Mouse (Mus musculus): ENCODE measurements around the gene Ybx1. TPM values are rescaled to one million over a fixed set of nuclear protein-coding genes. Genes with fewer than 3 reads are reported as not detected.
A peak's percentile ranks its signal among the peaks of the same experiment; 100 is the strongest.

Gene Ybx1
- polyA plus RNA-seq (2015; fragmentation: Nextera tagmentation; extraction: Ambion mirVana), result 488 and 527 TPM in 2 replicates

- Histone ChIP-seq H3K9me3 (no peaks in the 10 kb centered on the region), H3K27ac (peak within 1 kb of the TSS; percentile 95), H3K4me3 (peak within 1 kb of the TSS; percentile 79), H3K9ac (peak within 1 kb of the TSS; percentile 86), H3K4me2 (peak within 1 kb of the TSS; percentile 61), H3K27me3 (no peaks in the 10 kb centered on the region), H3K4me1 (peaks cover 14% of the 10 kb centered on the region), H3K36me3 (0 out of 2 replicates have a peak, but pooled peaks cover 8% of the 10 kb centered on the region)
- under 1% methylated on average over 61 of the region's 61 CpGs for WGBS
- ATAC-seq (ENCODE audit: insufficient number of reproducible peaks, low FRiP score, low TSS enrichment, low read depth), result peak; percentile 99
Observed at GRCm38 (mm10) chr4:119294415-119295133, at the start of gene Ybx1. TSS of gene Ybx1 (minus strand) at chr4:119294604.

- Histone ChIP-seq H3K9me3 (no peaks in the 10 kb centered on the region), H3K4me3 (peak overlapping the region; percentile 16; the same call in 1 of the 2 replicates), H3K27me3 (no peaks in the 10 kb centered on the region), H3K9ac (no peak overlapping the region), H3K4me2 (0 out of 2 replicates have a peak overlapping the region, but pooled peaks have one; percentile 20), H3K4me1 (peaks cover 3% of the 10 kb centered on the region; the same call in 1 of the 2 replicates), H3K27ac (no peak overlapping the region), H3K36me3 (no peaks in the 10 kb centered on the region)
- 1% methylated on average over 10 of the region's 10 CpGs for WGBS
- ATAC-seq (ENCODE audit: insufficient number of reproducible peaks, low FRiP score, low TSS enrichment, low read depth), result no peak
Observed at GRCm38 (mm10) chr4:119338861-119339361, 44.5 kb upstream of the Ybx1 start.

- Histone ChIP-seq H3K4me2 (0 out of 2 replicates have a peak overlapping the region, but pooled peaks have one; percentile 20), H3K27ac (no peak overlapping the region), H3K27me3 (no peaks in the 10 kb centered on the region), H3K4me1 (peaks cover 3% of the 10 kb centered on the region; the same call in 1 of the 2 replicates), H3K9me3 (no peaks in the 10 kb centered on the region), H3K4me3 (peak overlapping the region; percentile 16; the same call in 1 of the 2 replicates), H3K9ac (no peak overlapping the region), H3K36me3 (no peaks in the 10 kb centered on the region)
- ATAC-seq (ENCODE audit: insufficient number of reproducible peaks, low FRiP score, low TSS enrichment, low read depth), result no peak
- WGBS, result 64% methylated on average over 4 of the region's 4 CpGs
Observed at GRCm38 (mm10) chr4:119338422-119338821, 44.0 kb upstream of the Ybx1 start.

GRCm38 (mm10) chr4:119333487-119333886, 39.1 kb upstream of the Ybx1 start:
- Histone ChIP-seq H3K27me3 (no peaks in the 10 kb centered on the region; the same call in 1 of the 2 replicates), H3K9ac (no peak overlapping the region), H3K4me3 (no peak overlapping the region), H3K27ac (no peak overlapping the region), H3K4me2 (no peak overlapping the region), H3K4me1 (no peaks in the 10 kb centered on the region), H3K36me3 (no peaks in the 10 kb centered on the region), H3K9me3 (no peaks in the 10 kb centered on the region)
- ATAC-seq (ENCODE audit: insufficient number of reproducible peaks, low FRiP score, low TSS enrichment, low read depth), result no peak
- 94% methylated on average over 6 of the region's 6 CpGs for WGBS

- H3K36me3 ChIP-seq, result peaks cover 27% of the 10 kb centered on the region
- H3K9ac ChIP-seq, result 0 out of 2 replicates have a peak overlapping the region, but pooled peaks have one; percentile 32
- no peaks in the 10 kb centered on the region for H3K9me3 ChIP-seq
- H3K27me3 ChIP-seq, result no peaks in the 10 kb centered on the region
- peak overlapping the region; percentile 71 for H3K4me3 ChIP-seq
- H3K4me2 ChIP-seq, result peak overlapping the region; percentile 90
- peaks cover 15% of the 10 kb centered on the region for H3K4me1 ChIP-seq
- 0 out of 2 replicates have a peak, but pooled peaks have one; percentile 26 for ATAC-seq (ENCODE audit: insufficient number of reproducible peaks, low FRiP score, low TSS enrichment, low read depth)
- peak overlapping the region; percentile 88 for H3K27ac ChIP-seq
- 26% methylated on average over 10 of the region's 10 CpGs for WGBS
Observed at GRCm38 (mm10) chr4:119320896-119321550, 26.6 kb upstream of the Ybx1 start.

- Histone ChIP-seq H3K9ac (peak within 1 kb of the TSS; percentile 51), H3K9me3 (no peaks in the 10 kb centered on the region), H3K27ac (peak within 1 kb of the TSS; percentile 88), H3K4me3 (peak within 1 kb of the TSS; percentile 71), H3K4me1 (peaks cover 15% of the 10 kb centered on the region), H3K27me3 (no peaks in the 10 kb centered on the region), H3K36me3 (peaks cover 34% of the 10 kb centered on the region), H3K4me2 (peak within 1 kb of the TSS; percentile 90)
- ATAC-seq (ENCODE audit: insufficient number of reproducible peaks, low FRiP score, low TSS enrichment, low read depth), result peak; percentile 89
- whole genome bisulfite sequencing, result 1% methylated on average over 44 of the region's 44 CpGs
Observed at GRCm38 (mm10) chr4:119320131-119320830, 25.9 kb upstream of the Ybx1 start, which contains the start of gene Ppih. TSS of gene Ppih (minus strand) at chr4:119320546.

- no peak for ATAC-seq (ENCODE audit: insufficient number of reproducible peaks, low FRiP score, low TSS enrichment, low read depth)
- Histone ChIP-seq H3K36me3 (peaks cover 76% of the 10 kb centered on the region), H3K9ac (no peak overlapping the region), H3K27ac (no peak overlapping the region), H3K9me3 (no peaks in the 10 kb centered on the region), H3K4me3 (no peak overlapping the region), H3K4me1 (no peaks in the 10 kb centered on the region), H3K27me3 (no peaks in the 10 kb centered on the region), H3K4me2 (no peak overlapping the region)
- WGBS, result 90% methylated on average over 1 of the region's 1 CpGs
Observed at GRCm38 (mm10) chr4:119313756-119314155, 19.4 kb upstream of the Ybx1 start.

- H3K4me2 ChIP-seq, result no peak overlapping the region
- H3K27me3 ChIP-seq, result no peaks in the 10 kb centered on the region
- no peak overlapping the region for H3K9ac ChIP-seq
- WGBS, result 66% methylated on average over 5 of the region's 5 CpGs
- ATAC-seq (ENCODE audit: insufficient number of reproducible peaks, low FRiP score, low TSS enrichment, low read depth), result no peak
- H3K4me1 ChIP-seq, result no peaks in the 10 kb centered on the region
- no peak overlapping the region for H3K27ac ChIP-seq
- H3K36me3 ChIP-seq, result peaks cover 30% of the 10 kb centered on the region
- H3K4me3 ChIP-seq, result no peak overlapping the region
- H3K9me3 ChIP-seq, result no peaks in the 10 kb centered on the region
Observed at GRCm38 (mm10) chr4:119305418-119305817, 11.0 kb upstream of the Ybx1 start.

- Histone ChIP-seq H3K9ac (no peak overlapping the region), H3K27me3 (no peaks in the 10 kb centered on the region), H3K4me1 (no peaks in the 10 kb centered on the region), H3K9me3 (no peaks in the 10 kb centered on the region), H3K27ac (no peak overlapping the region), H3K4me3 (no peak overlapping the region), H3K4me2 (no peak overlapping the region), H3K36me3 (peaks cover 20% of the 10 kb centered on the region)
- no peak for ATAC-seq (ENCODE audit: insufficient number of reproducible peaks, low FRiP score, low TSS enrichment, low read depth)
- 88% methylated on average over 8 of the region's 8 CpGs for WGBS
Observed at GRCm38 (mm10) chr4:119303291-119303690, 8.9 kb upstream of the Ybx1 start.

- Histone ChIP-seq H3K4me2 (no peak overlapping the region), H3K27ac (no peak overlapping the region), H3K4me1 (no peaks in the 10 kb centered on the region), H3K9ac (no peak overlapping the region), H3K4me3 (no peak overlapping the region), H3K27me3 (no peaks in the 10 kb centered on the region), H3K9me3 (no peaks in the 10 kb centered on the region), H3K36me3 (peaks cover 5% of the 10 kb centered on the region)
- 84% methylated on average over 3 of the region's 3 CpGs for WGBS
- ATAC-seq (ENCODE audit: insufficient number of reproducible peaks, low FRiP score, low TSS enrichment, low read depth), result no peak
Observed at GRCm38 (mm10) chr4:119301777-119302176, 7.4 kb upstream of the Ybx1 start.

GRCm38 (mm10) chr4:119300761-119301160, 6.4 kb upstream of the Ybx1 start:
- Histone ChIP-seq H3K9ac (no peak overlapping the region), H3K4me1 (no peaks in the 10 kb centered on the region), H3K27ac (no peak overlapping the region), H3K9me3 (no peaks in the 10 kb centered on the region), H3K36me3 (0 out of 2 replicates have a peak, but pooled peaks cover 2% of the 10 kb centered on the region), H3K4me2 (no peak overlapping the region), H3K27me3 (no peaks in the 10 kb centered on the region), H3K4me3 (no peak overlapping the region)
- no peak for ATAC-seq (ENCODE audit: insufficient number of reproducible peaks, low FRiP score, low TSS enrichment, low read depth)
- 90% methylated on average over 3 of the region's 3 CpGs for WGBS
